Mouse (Mus musculus) right cerebral cortex, postnatal 25 days (tissue): ENCODE results near the gene Pnliprp2.

ENCODE experiments used
- DNase-seq: peaks from one replicate; pipeline ENCODE4 v3.0.0; 2022

Pnliprp2 gene

GRCm38 (mm10) chr19:58759423-58759822 is at the start of gene Pnliprp2:
Gene Pnliprp2, plus strand, starts transcription at chr19:58759719.
- no peak for DNase-seq

GRCm38 (mm10) chr19:58717925-58718324 is 41.6 kb upstream of the Pnliprp2 start:
- DNase-seq = no peak

GRCm38 (mm10) chr19:58720439-58720838 is 39.1 kb upstream of the Pnliprp2 start:
- DNase-seq = no peak

GRCm38 (mm10) chr19:58726551-58726950 is 33.0 kb upstream of the Pnliprp2 start:
- no peak for DNase-seq

GRCm38 (mm10) chr19:58727756-58728155 is 31.8 kb upstream of the Pnliprp2 start:
- no peak for DNase-seq

GRCm38 (mm10) chr19:58728445-58729031 is 31.0 kb upstream of the Pnliprp2 start, which contains the start of gene Pnliprp1:
Gene Pnliprp1, plus strand, starts transcription at chr19:58728887.
- no peak for DNase-seq

GRCm38 (mm10) chr19:58733216-58733615 is 26.3 kb upstream of the Pnliprp2 start:
- no peak for DNase-seq

- DNase-seq = no peak
Measured at GRCm38 (mm10) chr19:58738111-58738510, 21.4 kb upstream of the Pnliprp2 start.

- no peak for DNase-seq
Measured at GRCm38 (mm10) chr19:58741036-58741435, 18.5 kb upstream of the Pnliprp2 start.

- DNase-seq = no peak
Measured at GRCm38 (mm10) chr19:58742711-58743110, 16.8 kb upstream of the Pnliprp2 start.

- DNase-seq = no peak
Measured at GRCm38 (mm10) chr19:58743736-58744135, 15.8 kb upstream of the Pnliprp2 start.

- DNase-seq = no peak
Measured at GRCm38 (mm10) chr19:58747498-58748000, 12.0 kb upstream of the Pnliprp2 start.

GRCm38 (mm10) chr19:58750822-58751221 is 8.7 kb upstream of the Pnliprp2 start:
- DNase-seq = no peak

- no peak for DNase-seq
Measured at GRCm38 (mm10) chr19:58751504-58751903, 8.0 kb upstream of the Pnliprp2 start.

GRCm38 (mm10) chr19:58758871-58759270 is 648 bp upstream of the Pnliprp2 start:
- no peak for DNase-seq

GRCm38 (mm10) chr19:58762316-58762715 is 2.8 kb downstream of the Pnliprp2 start:
- no peak for DNase-seq

- peak; percentile 72 for DNase-seq
Measured at GRCm38 (mm10) chr19:58762848-58763541, 3.5 kb downstream of the Pnliprp2 start.

- DNase-seq = no peak
Measured at GRCm38 (mm10) chr19:58767329-58767728, 7.8 kb downstream of the Pnliprp2 start.

GRCm38 (mm10) chr19:58776461-58776860 is 16.9 kb downstream of the Pnliprp2 start:
- DNase-seq = no peak

GRCm38 (mm10) chr19:58781566-58781965 is 22.0 kb downstream of the Pnliprp2 start:
- no peak for DNase-seq

GRCm38 (mm10) chr19:58783938-58784337 is 24.4 kb downstream of the Pnliprp2 start:
- DNase-seq = no peak

GRCm38 (mm10) chr19:58789194-58789593 is 29.7 kb downstream of the Pnliprp2 start:
- DNase-seq = no peak

GRCm38 (mm10) chr19:58794284-58794683 is 34.8 kb downstream of the Pnliprp2 start, which contains the start of gene 1700019N19Rik:
Gene 1700019N19Rik, minus strand, starts transcription at chr19:58794461.
- DNase-seq = no peak

GRCm38 (mm10) chr19:58795114-58795669 is 35.7 kb downstream of the Pnliprp2 start:
- DNase-seq = no peak
